Mouse (Mus musculus): Measurements from ENCODE around the gene Aldh9a1.

- TF ChIP-seq TCF3 (IDR thresholded peaks at IDR 0.05; ENCODE audit: insufficient read length, low read depth): no peak
- TF ChIP-seq E2F4 (IDR thresholded peaks at IDR 0.05; ENCODE audit: insufficient read depth): no peak
Observed at GRCm38 (mm10) chr1:167385636-167386035, 35.8 kb downstream of the Aldh9a1 start.
